Mouse (Mus musculus) MEL (cell line): ENCODE data around the gene Gm49322. TPM values are rescaled to one million over a fixed set of nuclear protein-coding genes. Genes with fewer than 3 reads are reported as not detected.
A peak's percentile ranks its signal among the peaks of the same experiment; 100 is the strongest.
"Not testable (repeated sequence)": the region's sequence is repeated elsewhere in the genome, so short reads cannot be mapped to it uniquely, and the experiment has no call there.

Experiments used
- DNase-seq: peaks from one replicate; pipeline ENCODE4 v3.0.0; 2011; ENCODE audit warnings: low read depth, low spot score
- H3K27ac ChIP-seq: 2 replicates; pipeline ENCODE4 v1.5.1; 2012; ENCODE audit warnings: low read depth, mild to moderate bottlenecking, control low read depth, low read length, moderate library complexity; ENCODE audit not compliant: control insufficient read depth
- H3K27me3 ChIP-seq, 2 experiments: fragments of 150-350 bp in 1 of 2; sonication (generic) in 1 of 2; 2 replicates each; pipeline ENCODE4 v1.6.1; 2012; ENCODE audit warnings: low read length in 2 of 2, mild to moderate bottlenecking in 2 of 2, improper control_type of control experiment in 1 of 2, moderate library complexity in 1 of 2; ENCODE audit not compliant: insufficient read depth in 2 of 2, control insufficient read depth in 1 of 2
- H3K36me3 ChIP-seq, 2 experiments: 2 replicates each; pipeline ENCODE4 v1.6.1; 2012 to 2014; ENCODE audit warnings: low read length in 2 of 2, improper control_type of control experiment in 1 of 2, inconsistent platforms in 1 of 2, mild to moderate bottlenecking in 1 of 2; ENCODE audit not compliant: insufficient read depth in 2 of 2, control insufficient read depth in 1 of 2
- H3K4me1 ChIP-seq, 2 experiments: fragments of 150-350 bp in 1 of 2; sonication (generic) in 1 of 2; 2 replicates each; pipeline ENCODE4 v1.6.1; 2012; ENCODE audit warnings: low read length in 2 of 2, improper control_type of control experiment in 1 of 2, mild to moderate bottlenecking in 1 of 2; ENCODE audit not compliant: insufficient read depth in 2 of 2, control insufficient read depth in 1 of 2
- H3K4me3 ChIP-seq, 2 experiments: fragments of 150-350 bp in 1 of 2; sonication (generic) in 1 of 2; 2 replicates each; pipeline ENCODE4 v1.5.1; 2012; ENCODE audit warnings: low read depth in 2 of 2, low read length in 2 of 2, mild to moderate bottlenecking in 2 of 2, moderate library complexity in 2 of 2, control low read depth in 1 of 2, improper control_type of control experiment in 1 of 2; ENCODE audit not compliant: control insufficient read depth in 1 of 2, insufficient read depth in 1 of 2
- H3K79me2 ChIP-seq: 2 replicates; pipeline ENCODE4 v1.6.1; 2012; ENCODE audit warnings: mild to moderate bottlenecking, low read length, moderate library complexity; ENCODE audit not compliant: control insufficient read depth, poor library complexity, insufficient read depth
- H3K9ac ChIP-seq: 2 replicates; pipeline ENCODE4 v1.6.1; 2012; ENCODE audit warnings: low read depth, mild to moderate bottlenecking, control low read depth, low read length, moderate library complexity; ENCODE audit not compliant: control insufficient read depth, poor library complexity, severe bottlenecking
- H3K9me3 ChIP-seq: fragments of 150-350 bp; sonication (generic); replicated peaks from 2 replicates; pipeline ENCODE4 v1.6.1; 2012; ENCODE audit warnings: mild to moderate bottlenecking, low read length, improper control_type of control experiment, moderate library complexity; ENCODE audit not compliant: insufficient read depth
- BHLHE40 ChIP-seq: IDR thresholded peaks from 2 replicates; pipeline ENCODE4 v1.6.1; 2012; ENCODE audit warnings: low read depth, mild to moderate bottlenecking, inconsistent platforms, low read length, improper control_type of control experiment, borderline replicate concordance
- CHD1 ChIP-seq: IDR thresholded peaks from 2 replicates; pipeline ENCODE4 v1.6.1; 2012; ENCODE audit warnings: low read depth, mild to moderate bottlenecking, inconsistent platforms, low read length, improper control_type of control experiment
- CTCF ChIP-seq, 3 experiments: IDR thresholded peaks in 2 of 3; conservative IDR thresholded peaks in 1 of 3; 2 replicates each; pipeline ENCODE4 v1.5.1; 2011 to 2012; ENCODE audit warnings: low read length in 3 of 3, low read depth in 2 of 3, mild to moderate bottlenecking in 2 of 3, improper control_type of control experiment in 1 of 3, inconsistent platforms in 1 of 3, mixed read lengths in 1 of 3, moderate library complexity in 1 of 3; ENCODE audit not compliant: control insufficient read depth in 1 of 3, insufficient read depth in 1 of 3, poor library complexity in 1 of 3, severe bottlenecking in 1 of 3
- GATA1 ChIP-seq: IDR thresholded peaks from 2 replicates; pipeline ENCODE4 v1.6.1; 2011; ENCODE audit warnings: low read depth, low read length, improper control_type of control experiment
- HCFC1 ChIP-seq: IDR thresholded peaks from 2 replicates; pipeline ENCODE4 v1.6.1; 2012; ENCODE audit warnings: low read depth, mild to moderate bottlenecking, inconsistent platforms, low read length, improper control_type of control experiment, moderate library complexity
- MAZ ChIP-seq: IDR thresholded peaks from 2 replicates; pipeline ENCODE4 v1.6.1; 2012; ENCODE audit warnings: low read depth, mild to moderate bottlenecking, inconsistent platforms, low read length, improper control_type of control experiment
- MEF2A ChIP-seq: IDR thresholded peaks from 2 replicates; pipeline ENCODE4 v1.6.1; 2014; ENCODE audit warnings: low read depth, mild to moderate bottlenecking, inconsistent platforms, low read length, improper control_type of control experiment; ENCODE audit not compliant: poor library complexity, insufficient replicate concordance, severe bottlenecking; ENCODE audit errors: extremely low read depth
- NELFE ChIP-seq: IDR thresholded peaks from 2 replicates; pipeline ENCODE4 v1.6.1; 2011; ENCODE audit warnings: low read depth, low read length, improper control_type of control experiment
- POLR2A ChIP-seq, 2 experiments: IDR thresholded peaks; 2 replicates each; pipeline ENCODE4 v1.6.1; 2011 to 2012; ENCODE audit warnings: low read length in 2 of 2, mild to moderate bottlenecking in 2 of 2, control low read depth in 1 of 2, improper control_type of control experiment in 1 of 2, low read depth in 1 of 2, moderate library complexity in 1 of 2; ENCODE audit not compliant: control insufficient read depth in 1 of 2, insufficient read depth in 1 of 2, poor library complexity in 1 of 2
- RAD21 ChIP-seq: IDR thresholded peaks from 2 replicates; pipeline ENCODE4 v1.6.1; 2011; ENCODE audit warnings: mild to moderate bottlenecking, low read depth, low read length, improper control_type of control experiment
- SIN3A ChIP-seq: IDR thresholded peaks from 2 replicates; pipeline ENCODE4 v1.6.1; 2012; ENCODE audit warnings: low read length, improper control_type of control experiment, inconsistent platforms
- SMC3 ChIP-seq: IDR thresholded peaks from 2 replicates; pipeline ENCODE4 v1.6.1; 2011; ENCODE audit warnings: low read depth, low read length, improper control_type of control experiment
- USF1 ChIP-seq: IDR thresholded peaks from 2 replicates; pipeline ENCODE4 v1.6.1; 2014; ENCODE audit warnings: low read depth, mild to moderate bottlenecking, inconsistent platforms, low read length, improper control_type of control experiment, moderate library complexity
- ZC3H11A ChIP-seq: IDR thresholded peaks from 2 replicates; pipeline ENCODE4 v1.6.1; 2012; ENCODE audit warnings: low read depth, mild to moderate bottlenecking, inconsistent platforms, low read length, improper control_type of control experiment
- ZNF384 ChIP-seq: IDR thresholded peaks from 2 replicates; pipeline ENCODE4 v1.6.1; 2012; ENCODE audit warnings: low read depth, mild to moderate bottlenecking, inconsistent platforms, low read length, improper control_type of control experiment
- polyA plus RNA-seq, 2 experiments: library from polyadenylated mRNA; stranded (reverse) in 1 of 2; unstranded in 1 of 2; fragments of >175 nt in 1 of 2; fragments of >200 nt in 1 of 2; gene quantifications; 2 replicates each; pipeline versions ENCODE4 v1.2.1 to v1.2.4; 2012; ENCODE audit warnings: low replicate concordance in 2 of 2, low read depth in 1 of 2; ENCODE audit not compliant: insufficient read length in 2 of 2, insufficient read depth in 1 of 2, missing spikeins in 1 of 2
- total RNA-seq: library from RNA; depleted of rRNA; stranded (reverse); fragments of 300-350 nt; gene quantifications from 2 replicates; pipeline ENCODE4 v1.2.3, GENCODE M21; 2012; rRNA removed

Gm49322 gene
- 1.4 and 1.8 TPM in 2 replicates for total RNA-seq
- polyA plus RNA-seq: 1 to 10 TPM in 1 of 2 experiments, not detected in 1; 2.1 TPM

DNA sequence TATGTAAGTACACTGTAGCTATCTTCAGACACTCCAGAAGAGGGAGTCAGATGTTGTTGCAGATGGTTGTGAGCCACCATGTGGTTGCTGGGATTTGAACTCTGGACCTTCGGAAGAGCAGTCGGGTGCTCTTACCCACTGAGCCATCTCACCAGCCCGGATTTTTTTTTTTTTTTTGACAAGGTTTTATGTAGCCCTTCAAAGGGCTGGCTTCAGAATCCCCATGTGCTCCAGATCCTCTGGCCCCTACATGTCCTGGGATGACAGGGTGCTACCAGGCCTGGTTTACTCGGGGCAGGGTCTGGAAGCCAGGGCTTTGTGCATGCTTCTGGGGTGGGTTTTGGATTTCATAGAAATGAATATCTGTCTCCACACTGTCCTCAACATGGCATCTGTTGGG is at the start of gene Gm49322:
Gm49322 (plus strand) TSS at position 301 of the 400 bp plus-strand sequence.
- H3K79me2 ChIP-seq: peaks cover 37% of the 10 kb centered on the region
- H3K9ac ChIP-seq, H3K9me3 ChIP-seq, H3K27me3 ChIP-seq, H3K27ac ChIP-seq, H3K4me3 ChIP-seq, DNase-seq: not testable (repeated sequence)
- peaks cover 2 to 15% of the 10 kb centered on the region in 2 experiments; a peak in 3 of 4 replicates for H3K36me3 ChIP-seq
- H3K4me1 ChIP-seq: peaks cover 8 to 17% of the 10 kb centered on the region in 2 experiments

DNA sequence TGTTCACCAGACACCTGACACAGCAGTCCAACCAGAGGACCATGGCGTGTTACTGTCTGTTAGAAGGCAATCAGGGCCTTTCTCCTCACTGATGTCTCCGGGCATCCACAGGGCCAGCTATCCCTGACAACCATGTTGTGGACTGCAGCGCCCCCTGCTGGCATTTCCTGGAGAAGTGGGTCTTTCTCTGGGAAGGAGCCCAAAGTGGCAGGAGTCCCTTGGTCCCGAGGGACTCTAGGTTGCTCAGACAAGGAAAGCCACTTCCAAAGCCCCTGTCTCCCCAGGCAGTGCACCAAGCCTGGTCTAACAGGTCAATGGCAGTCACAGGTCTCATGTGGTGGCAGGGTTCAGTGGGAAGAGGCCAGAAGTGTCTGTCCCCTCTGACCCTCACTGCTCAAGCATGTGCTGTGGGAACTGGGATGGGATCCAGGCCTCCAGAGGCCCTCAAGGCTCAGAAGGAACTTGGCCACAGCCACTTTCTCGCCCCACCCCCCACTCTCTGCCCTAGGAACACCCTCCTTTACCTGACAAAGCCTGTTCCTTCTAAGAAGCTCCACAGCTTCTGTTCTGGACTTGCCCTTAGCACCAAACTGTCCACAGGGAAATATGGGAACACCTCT is 48.4 kb upstream of the Gm49322 start:
- Histone ChIP-seq H3K27me3 (no peaks in the 10 kb centered on the region), H3K4me3 (no peak overlapping the region), H3K9ac (no peak overlapping the region), H3K36me3 (peaks cover 3 to 21% of the 10 kb centered on the region in 2 experiments; a peak in 3 of 4 replicates), H3K79me2 (peaks cover 69% of the 10 kb centered on the region), H3K27ac (no peak overlapping the region), H3K9me3 (no peaks in the 10 kb centered on the region), H3K4me1 (peaks cover 3 to 29% of the 10 kb centered on the region in 2 experiments)
- peak; percentile 66 for DNase-seq
- TF ChIP-seq BHLHE40 (no peak), ZC3H11A (peak; percentile 34; the same call in 1 of the 2 replicates), CTCF (IDR thresholded peaks at IDR 0.05 in 2 of 3, conservative IDR thresholded peaks at IDR 0.05 in 1 of 3; ENCODE audit: control insufficient read depth in 1 of 3, insufficient read depth in 1 of 3, low read depth in 2 of 3, low read length in 3 of 3, poor library complexity in 1 of 3, severe bottlenecking in 1 of 3) (peak; percentile 78 to 91 (median 79)), SMC3 (peak; percentile 38), SIN3A (no peak), RAD21 (peak; percentile 50)

DNA sequence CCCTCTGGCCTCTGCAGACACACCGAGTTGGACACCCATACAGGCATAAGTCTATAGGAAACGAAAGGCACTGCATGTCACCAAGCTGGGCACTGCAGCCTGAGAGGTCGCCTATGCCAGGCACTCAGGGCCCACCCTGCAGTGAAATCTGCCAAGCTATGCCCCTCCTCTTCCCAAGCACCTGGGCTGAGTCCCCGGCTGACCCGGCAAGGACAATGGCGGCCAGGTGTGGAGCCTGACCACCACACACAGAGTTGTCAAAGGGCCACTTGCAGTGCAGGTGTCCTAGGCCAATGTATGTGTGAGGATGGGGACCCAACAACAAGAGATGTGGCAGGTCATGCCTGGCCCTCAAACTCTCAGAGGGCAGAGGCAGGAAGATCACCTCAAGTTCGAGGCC is 46.4 kb upstream of the Gm49322 start:
- TF ChIP-seq NELFE (no peak), ZC3H11A (no peak), POLR2A (IDR thresholded peaks at IDR 0.05; ENCODE audit: control insufficient read depth in 1 of 2, insufficient read depth in 1 of 2, low read depth in 1 of 2, low read length in 2 of 2, poor library complexity in 1 of 2) (no peak), ZNF384 (no peak), MEF2A (no peak), MAZ (no peak), HCFC1 (no peak), USF1 (no peak), CHD1 (no peak), CTCF (IDR thresholded peaks at IDR 0.05 in 2 of 3, conservative IDR thresholded peaks at IDR 0.05 in 1 of 3; ENCODE audit: control insufficient read depth in 1 of 3, insufficient read depth in 1 of 3, low read depth in 2 of 3, low read length in 3 of 3, poor library complexity in 1 of 3, severe bottlenecking in 1 of 3) (no peak), GATA1 (no peak)
- no peaks in the 10 kb centered on the region for H3K27me3 ChIP-seq
- H3K9ac ChIP-seq: no peak overlapping the region
- H3K27ac ChIP-seq: no peak overlapping the region
- no peaks in the 10 kb centered on the region for H3K9me3 ChIP-seq
- H3K79me2 ChIP-seq: peaks cover 56% of the 10 kb centered on the region
- no peak for DNase-seq
- H3K36me3 ChIP-seq: peaks cover 3 to 13% of the 10 kb centered on the region in 2 experiments; a peak in 2 of 4 replicates
- no peak overlapping the region for H3K4me3 ChIP-seq
- peaks cover 0 to 14% of the 10 kb centered on the region in 2 experiments; a peak in 3 of 4 replicates for H3K4me1 ChIP-seq
